Mouse (Mus musculus): ENCODE results near the gene Zdhhc14.

The Zdhhc14 gene

DNA sequence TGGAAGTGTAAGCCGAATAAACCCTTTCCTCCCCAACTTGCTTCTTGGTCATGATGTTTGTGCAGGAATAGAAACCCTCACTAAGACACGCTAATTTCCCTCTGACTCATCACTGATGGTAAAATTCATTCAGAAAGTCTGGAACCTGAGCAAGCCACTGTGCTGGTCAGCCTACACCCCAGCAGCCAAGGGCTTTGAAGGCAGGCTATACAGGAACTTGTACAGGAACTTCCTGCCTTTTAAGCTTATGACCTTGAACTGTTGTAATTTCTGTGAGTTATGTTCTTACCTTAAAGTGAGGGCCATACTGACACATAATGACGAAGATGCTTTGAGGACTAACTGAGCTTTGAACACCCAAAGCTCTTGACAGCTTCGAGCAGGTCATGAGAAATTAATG, 67.9 kb downstream of the Zdhhc14 start:
- DNase-seq = no peak

DNA sequence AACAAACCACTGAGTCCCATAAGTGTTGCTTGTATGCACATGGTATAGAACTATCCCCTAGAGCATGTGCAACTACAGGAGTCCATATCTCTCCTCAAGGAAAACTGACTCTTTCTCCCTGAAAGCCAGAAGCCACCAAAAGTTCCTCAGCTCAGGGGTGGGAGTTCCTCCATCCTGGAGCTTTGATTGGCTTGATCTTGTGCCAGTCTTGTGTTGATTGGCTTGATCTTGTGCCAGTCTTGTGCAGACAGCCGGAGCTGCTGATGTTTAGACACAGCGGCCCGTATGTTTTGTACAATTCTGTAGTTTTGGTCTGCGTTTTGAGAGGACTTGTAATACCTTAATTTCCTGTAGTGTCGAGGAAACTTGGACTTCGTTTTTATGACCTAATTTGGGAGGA, 70.8 kb downstream of the Zdhhc14 start:
- DNase-seq = no peak

- no peak for DNase-seq
Measured at GRCm38 (mm10) chr17:5566006-5566405, 73.6 kb downstream of the Zdhhc14 start.

GRCm38 (mm10) chr17:5567943-5568342, 75.6 kb downstream of the Zdhhc14 start:
- no peak for DNase-seq

DNA sequence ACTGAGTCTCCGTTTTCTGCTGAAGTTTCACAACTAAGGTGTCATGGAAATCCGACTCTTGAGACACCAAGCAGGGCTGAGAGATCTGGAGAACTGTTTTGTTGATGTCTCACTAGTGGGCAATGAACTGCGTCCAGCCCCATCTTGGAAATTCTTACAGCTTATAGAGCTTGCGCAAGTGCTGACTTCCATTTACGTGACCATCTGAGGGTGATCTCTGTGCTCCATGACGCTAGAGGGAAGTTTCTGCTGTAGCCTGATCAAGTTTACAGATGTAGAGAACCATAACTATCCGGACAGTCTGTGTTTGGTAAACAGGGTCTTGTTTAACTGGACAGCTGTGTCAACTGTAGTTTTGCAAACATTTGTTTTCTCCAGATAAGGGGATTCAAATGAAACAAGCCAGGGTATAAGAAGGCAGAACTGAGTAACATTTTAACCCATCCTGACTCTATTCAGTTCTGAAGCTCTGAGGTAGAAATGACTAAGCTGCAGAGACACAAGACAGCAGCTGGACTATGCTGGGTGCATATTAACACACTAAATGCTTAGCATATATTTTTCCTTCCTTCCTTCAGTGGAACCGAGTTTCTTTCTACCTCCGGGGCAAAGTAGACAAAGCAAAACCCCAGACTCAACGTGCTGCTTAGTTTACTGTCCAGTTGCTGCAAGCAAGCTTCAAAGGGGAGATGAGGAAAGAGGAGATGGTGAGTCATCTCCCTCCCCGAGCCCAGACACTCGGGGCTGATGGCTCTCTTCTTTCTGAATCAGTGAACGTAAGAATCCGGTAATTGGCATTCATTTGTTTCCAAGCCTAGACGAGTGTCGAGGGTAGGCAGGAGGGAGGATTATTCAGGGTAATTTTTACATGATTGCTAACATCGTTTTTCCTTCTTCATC, 77.0 kb downstream of the Zdhhc14 start:
- DNase-seq = no peak

DNA sequence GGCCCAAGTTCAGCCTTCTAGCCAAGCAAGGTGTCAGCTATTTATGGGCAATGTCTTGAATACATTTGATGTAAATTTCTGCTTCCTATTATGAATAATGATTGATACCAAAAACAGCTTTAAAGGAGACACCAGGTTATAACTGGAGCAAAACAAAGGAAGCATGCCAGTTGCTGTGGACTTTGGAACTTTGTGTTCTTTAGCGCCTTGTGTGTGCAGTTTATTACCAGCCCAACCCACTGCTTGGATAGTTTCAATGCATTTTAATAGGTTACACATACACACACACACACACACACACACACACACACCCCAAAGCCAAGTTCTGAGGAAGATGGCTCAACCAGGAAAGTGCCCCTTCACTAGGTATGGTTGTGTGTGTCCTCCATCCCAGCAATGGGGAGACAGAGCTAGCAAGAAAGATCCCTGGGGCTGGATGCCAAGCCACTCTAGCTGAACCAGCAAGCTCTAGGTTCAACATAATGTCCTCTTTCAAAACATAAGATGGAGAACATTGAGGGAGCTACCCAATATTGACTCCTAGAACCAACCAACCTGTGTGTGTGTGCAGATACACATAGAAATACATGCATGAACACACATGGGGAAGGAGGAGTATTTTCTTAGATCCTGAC, 79.9 kb downstream of the Zdhhc14 start:
- no peak for DNase-seq

DNA sequence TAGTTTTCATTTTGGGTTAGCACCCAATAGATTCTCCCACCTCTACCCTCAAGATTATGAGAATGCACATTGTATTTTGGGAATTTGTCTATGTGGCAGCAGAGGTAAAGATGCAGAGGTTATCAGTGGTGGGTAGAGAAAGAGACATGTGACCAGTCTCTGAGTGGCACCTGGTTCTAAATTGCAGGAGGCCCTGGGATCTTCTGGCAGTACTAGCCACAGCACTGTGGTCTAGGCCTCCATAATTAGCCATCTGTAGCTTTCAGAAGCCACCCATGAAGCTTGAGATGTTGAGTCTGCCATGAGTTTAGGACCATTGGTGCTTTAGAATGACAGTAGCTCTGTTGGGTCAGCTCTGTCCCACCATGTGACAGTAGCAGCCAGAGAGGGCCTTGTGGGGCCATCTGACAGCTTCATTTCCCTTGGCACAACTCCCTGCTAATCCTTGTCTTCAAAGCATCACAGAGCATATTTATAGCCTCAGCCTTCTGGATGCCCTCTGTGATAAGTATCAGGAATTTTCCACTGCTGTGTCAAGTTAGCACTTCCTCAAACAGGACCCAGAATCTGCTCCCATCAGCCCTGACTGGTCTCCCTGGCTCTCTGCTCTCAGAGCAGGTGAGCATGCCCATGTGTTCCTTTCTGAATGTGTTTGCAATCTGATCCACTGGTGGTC, 80.5 kb downstream of the Zdhhc14 start:
- DNase-seq = no peak

GRCm38 (mm10) chr17:5574672-5575071, 82.3 kb downstream of the Zdhhc14 start:
- no peak for DNase-seq

DNA sequence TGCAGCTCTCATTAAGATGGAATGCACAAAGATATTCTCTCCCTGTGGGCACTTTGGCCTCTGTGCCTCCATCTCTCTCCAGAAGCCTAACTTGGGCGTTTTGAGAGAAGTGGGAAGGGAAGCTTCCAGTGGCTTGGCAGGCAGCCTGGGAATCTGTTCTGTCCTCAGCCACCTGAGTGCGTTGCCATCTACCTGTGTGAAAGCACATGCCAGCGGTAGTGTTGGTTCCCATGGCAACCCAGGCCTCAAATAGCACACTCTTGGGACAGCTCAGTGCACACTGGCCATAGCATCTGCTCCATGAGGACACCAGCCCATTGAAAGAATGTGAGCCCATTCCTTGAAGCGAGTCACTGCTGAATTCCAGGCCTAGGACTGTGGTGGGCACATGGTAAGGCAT, 83.2 kb downstream of the Zdhhc14 start:
- no peak for DNase-seq

DNA sequence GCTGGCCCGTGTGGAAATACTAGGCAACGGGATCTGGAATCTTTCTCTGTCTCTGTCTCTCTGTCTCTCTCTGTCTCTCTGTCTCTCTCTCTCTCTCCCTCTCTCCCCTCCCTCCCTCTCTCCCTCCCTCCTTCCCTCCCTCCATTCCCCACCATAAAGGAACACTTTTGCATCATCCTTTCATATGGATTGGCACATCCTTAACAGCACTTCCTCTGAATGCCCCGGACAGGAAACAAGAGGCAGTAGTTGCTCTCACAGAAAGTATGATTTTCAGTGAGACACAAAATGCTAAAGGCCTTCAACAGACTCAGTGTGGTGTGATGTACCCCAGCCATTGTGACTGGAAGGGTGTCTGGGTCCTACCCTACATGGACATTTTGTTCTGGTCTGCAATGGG, 89.9 kb downstream of the Zdhhc14 start:
- DNase-seq = no peak

GRCm38 (mm10) chr17:5582937-5583336, 90.6 kb downstream of the Zdhhc14 start:
- no peak for DNase-seq

DNA sequence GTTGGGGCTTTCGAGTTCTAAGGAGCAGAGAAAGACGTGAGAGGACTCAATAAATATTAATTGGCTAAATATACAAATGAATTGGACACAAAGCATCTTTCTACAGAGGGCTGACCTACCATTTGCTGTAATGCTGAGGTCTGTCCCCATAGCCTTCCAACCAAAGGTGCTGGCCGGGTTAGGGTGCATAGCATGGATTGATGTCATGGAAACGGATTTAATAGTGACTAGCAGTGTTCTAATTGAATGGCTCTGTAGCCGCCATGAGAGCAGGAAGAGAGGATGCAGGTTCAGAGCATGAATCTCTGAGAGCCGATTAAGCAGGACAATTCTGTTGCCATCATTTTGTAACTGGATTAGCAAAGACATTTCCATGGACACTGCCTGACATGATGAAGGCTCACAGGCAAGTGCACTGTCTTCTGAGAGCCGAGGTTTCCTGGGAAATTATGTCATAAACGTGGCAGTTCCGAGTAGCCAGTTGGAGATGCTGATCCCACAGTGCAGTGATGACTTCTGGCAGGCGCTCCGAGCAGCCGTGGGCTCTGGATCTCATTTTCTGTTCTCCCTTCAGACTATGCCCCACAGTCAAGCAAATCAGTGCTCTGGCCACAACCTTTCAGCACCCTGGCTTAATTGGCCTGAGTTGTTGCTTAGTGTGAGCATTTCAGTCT, 91.3 kb downstream of the Zdhhc14 start:
- DNase-seq = no peak

DNA sequence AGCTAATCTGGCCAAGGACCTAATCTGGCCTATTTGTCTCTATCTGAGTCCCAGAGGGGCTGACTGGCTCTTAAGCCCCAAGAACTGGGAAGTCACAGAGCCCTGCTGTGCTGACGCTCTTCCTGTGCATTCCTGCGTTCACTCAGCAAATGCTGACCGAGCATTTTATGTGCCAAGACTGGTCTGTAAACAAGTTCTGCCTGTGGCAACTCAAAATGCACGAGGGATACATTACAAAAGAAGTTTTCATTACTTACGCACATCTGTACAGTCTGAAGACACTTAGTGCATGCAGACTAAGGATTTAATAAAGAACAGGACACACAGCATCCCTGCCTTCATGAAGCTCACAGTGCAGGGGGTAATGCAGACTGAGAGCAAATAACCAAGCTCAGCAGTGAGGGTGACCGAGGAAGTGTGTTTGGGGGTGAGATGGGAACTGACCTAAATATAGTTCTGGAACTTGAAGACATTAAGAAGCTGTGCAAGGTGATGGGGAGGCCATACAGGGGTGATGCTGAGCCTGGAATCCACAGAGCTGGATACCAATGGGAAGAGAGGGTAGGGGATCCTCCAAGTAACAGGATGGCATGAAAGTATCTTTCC, 99.3 kb downstream of the Zdhhc14 start:
- no peak for DNase-seq

DNA sequence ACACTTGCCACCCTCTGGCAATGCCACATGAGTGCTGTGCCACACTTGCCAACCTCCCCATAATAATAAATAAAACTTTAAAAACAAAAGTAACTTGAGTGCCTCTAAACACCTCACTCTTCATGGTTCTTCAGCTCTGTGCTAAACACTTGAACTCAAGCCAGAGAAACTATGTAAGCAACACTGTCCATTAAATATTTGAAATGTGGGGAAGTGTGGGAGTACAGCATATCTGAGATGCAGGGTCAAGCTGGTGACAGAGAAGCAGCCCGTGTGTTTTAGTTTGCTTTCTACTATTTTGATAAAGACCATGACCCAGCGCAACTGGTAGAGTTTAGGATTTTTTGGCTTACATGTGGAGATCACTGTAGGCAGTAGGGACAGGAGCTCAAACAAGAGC, 100.7 kb downstream of the Zdhhc14 start:
- no peak for DNase-seq

DNA sequence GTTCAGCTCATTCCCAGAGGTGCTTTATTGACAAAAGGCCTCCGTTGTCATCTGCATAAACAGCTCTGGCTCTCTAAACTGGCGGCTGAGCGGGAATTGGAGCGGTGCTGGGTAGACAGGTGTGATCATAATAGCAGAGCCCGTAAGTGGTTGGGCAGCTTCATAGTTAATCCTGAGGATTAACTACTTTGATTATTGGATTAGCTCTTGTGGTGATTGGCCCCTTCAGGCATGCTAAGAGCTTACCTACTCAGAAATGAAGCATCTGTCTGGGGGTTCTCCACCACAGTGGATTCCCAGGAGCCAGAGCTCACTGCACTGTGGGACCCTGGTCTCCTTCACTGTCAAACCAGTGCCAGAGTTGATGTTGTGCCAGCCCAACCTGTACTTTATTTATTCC, 102.7 kb downstream of the Zdhhc14 start:
- no peak for DNase-seq

DNA sequence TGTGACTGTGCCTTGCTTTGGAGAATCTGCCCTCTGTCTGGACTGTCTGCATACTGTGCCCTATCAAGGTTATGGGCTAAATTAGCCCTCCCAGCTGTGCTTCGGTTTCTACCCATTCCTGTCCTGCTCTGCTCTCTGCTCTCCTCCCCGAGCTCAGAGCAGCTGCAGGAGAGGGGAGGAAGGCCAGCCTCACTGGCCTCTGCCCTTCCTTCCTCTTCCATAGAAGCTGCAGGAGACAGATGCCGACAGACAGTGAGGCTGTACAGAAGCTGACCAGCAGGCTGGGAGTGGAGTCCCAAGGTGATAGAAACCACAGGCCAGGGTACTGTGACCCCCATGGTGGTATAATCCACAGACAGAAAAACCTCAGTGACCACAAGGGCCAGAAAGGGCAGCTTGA, 104.1 kb downstream of the Zdhhc14 start:
- DNase-seq = no peak

GRCm38 (mm10) chr17:5598999-5599398, 106.6 kb downstream of the Zdhhc14 start:
- no peak for DNase-seq

DNA sequence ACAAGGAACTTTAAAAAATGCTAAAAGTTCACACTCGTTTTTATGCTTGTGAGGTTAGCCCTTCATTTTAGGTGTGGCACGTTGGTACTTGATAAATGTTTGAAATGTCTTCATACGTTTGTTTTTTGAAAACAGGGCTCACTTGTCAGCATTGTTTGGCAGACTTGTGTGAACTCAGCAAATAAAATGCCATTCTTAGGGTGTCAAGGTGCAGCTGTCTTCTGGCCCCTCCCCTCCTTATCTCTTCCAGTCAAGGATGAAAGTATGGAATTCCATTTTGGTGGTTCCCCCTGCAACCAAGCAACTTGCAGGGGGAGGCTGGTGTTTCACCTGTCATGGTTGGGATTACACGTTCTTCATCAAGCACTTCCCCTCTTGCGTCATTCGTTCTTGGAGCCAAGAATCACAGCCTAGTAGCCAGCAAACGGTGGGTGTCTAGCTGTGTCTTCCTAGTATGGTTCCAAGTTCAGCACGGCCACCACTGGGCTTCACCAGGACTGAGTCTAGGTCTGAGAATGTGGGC, 108.2 kb downstream of the Zdhhc14 start:
- DNase-seq = no peak

- DNase-seq = no peak
Measured at GRCm38 (mm10) chr17:5601953-5602352, 109.6 kb downstream of the Zdhhc14 start.

- no peak for DNase-seq
Measured at GRCm38 (mm10) chr17:5606151-5606591, 113.8 kb downstream of the Zdhhc14 start.

- DNase-seq = no peak
Measured at GRCm38 (mm10) chr17:5607352-5607751, 115.0 kb downstream of the Zdhhc14 start.

DNA sequence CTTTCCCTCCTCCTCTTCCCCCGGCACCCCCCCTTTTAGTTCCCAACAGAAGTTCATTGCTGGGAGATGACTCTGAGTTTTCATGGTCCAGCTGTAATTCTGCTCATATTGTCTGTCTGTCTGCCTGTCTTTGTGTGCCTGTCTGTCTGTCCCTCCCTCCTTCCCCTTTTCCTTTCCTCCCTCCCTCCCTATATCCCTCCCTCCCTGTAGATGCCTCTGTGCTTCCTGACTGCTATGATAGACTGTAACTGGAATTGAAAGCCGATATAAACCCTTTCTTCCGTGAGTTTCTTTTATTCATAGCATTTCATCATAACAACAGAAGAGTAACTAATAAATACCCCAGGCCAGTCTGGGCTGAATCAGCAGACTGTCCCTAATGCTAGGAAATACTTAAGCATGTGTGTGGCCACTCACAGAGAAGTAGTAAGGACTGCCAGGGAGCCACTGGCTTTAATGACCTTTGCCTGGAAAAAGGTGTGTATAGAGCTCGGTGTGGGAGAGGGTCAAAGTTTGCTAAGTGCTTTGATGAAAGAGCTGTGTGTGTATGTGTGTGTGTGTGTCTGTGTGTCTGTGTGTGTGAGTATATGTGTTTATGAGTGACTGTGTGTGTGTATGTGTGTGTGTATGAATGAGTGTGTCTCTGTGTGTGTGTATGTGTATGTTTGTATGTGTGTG, 117.7 kb downstream of the Zdhhc14 start:
- no peak for DNase-seq
